Mouse (Mus musculus): ENCODE measurements around the gene Crkl.

DNA sequence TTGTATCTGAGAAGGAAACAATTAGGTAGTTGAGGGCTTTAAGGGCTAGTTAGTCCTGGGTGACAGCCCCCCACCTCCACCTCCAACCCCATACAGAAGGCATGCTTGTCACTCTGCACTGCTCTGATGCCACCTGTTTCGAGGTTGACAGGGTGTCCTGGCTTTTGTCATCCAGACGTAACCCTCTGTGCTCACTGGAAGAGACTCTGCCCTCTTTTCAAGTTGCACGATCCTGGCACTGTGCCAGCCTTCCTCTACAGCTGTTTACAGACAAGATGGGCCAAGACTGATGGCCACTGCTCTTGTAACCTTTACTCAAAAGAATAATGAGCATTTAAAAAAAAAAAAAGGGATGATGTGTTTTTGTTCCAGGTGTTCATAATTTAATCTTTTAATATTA, 34.7 kb downstream of the Crkl start:
- no peak for TF ChIP-seq CTCF (IDR thresholded peaks at IDR 0.05; ENCODE audit: low read depth, low read length)
- no peak for TF ChIP-seq GATA1 (IDR thresholded peaks at IDR 0.05; ENCODE audit: borderline replicate concordance, low read length)
- TF ChIP-seq GATA2 (IDR thresholded peaks at IDR 0.05; ENCODE audit: borderline replicate concordance, low read depth, low read length) = no peak
- no peak for TF ChIP-seq TAL1 (conservative IDR thresholded peaks at IDR 0.05; ENCODE audit: low read depth, low read length)
- no peak for TF ChIP-seq POLR2AphosphoS5 (IDR thresholded peaks at IDR 0.05; ENCODE audit: insufficient replicate concordance, low read depth, low read length)

All from G1E (cell line).